Mouse (Mus musculus): ENCODE measurements around the gene Rps6. TPM values are rescaled to one million over a fixed set of nuclear protein-coding genes. Genes with fewer than 3 reads are reported as not detected.

Gene Rps6
- polyA plus RNA-seq, 1 experiment from 2014 or later: 569 TPM

- Histone ChIP-seq H3K36me3 (no peaks in the 10 kb centered on the region), H3K4me1 (replicated peaks) (peaks cover 5% of the 10 kb centered on the region; the same call in 1 of the 2 replicates), H3K27ac (no peak overlapping the region), H3K4me3 (no peak overlapping the region), H3K9me3 (no peaks in the 10 kb centered on the region), H3K27me3 (ENCODE audit: insufficient read depth, poor library complexity, severe bottlenecking) (peaks cover 21% of the 10 kb centered on the region)
- DNase-seq (ENCODE audit: low spot score): no peak
- 91% methylated on average over 2 of the region's 2 CpGs for WGBS
These were observed 22.3 kb upstream of the Rps6 start for GRCm38 (mm10) chr4:86879477-86879876.

- Histone ChIP-seq H3K4me3 (peak within 1 kb of the TSS; percentile 74), H3K9me3 (no peaks in the 10 kb centered on the region), H3K4me1 (replicated peaks) (peaks cover 12% of the 10 kb centered on the region; the same call in 1 of the 2 replicates), H3K27me3 (ENCODE audit: insufficient read depth, poor library complexity, severe bottlenecking) (peaks cover 40% of the 10 kb centered on the region), H3K36me3 (no peaks in the 10 kb centered on the region), H3K27ac (peak within 1 kb of the TSS; percentile 81)
- under 1% methylated on average over 60 of the region's 60 CpGs for WGBS
- DNase-seq (ENCODE audit: low spot score): peak; percentile 78
These were observed 17.1 kb upstream of the Rps6 start, which contains the start of gene Acer2 for GRCm38 (mm10) chr4:86874146-86874847. Acer2 (plus strand) TSS chr4:86874396.

GRCm38 (mm10) chr4:86873072-86873471 lies 15.9 kb upstream of the Rps6 start:
- peaks cover 40% of the 10 kb centered on the region for H3K27me3 ChIP-seq (ENCODE audit: insufficient read depth, poor library complexity, severe bottlenecking)
- no peaks in the 10 kb centered on the region for H3K9me3 ChIP-seq
- WGBS: 60% methylated on average over 4 of the region's 4 CpGs
- no peak overlapping the region for H3K4me3 ChIP-seq
- DNase-seq (ENCODE audit: low spot score): no peak
- H3K36me3 ChIP-seq: no peaks in the 10 kb centered on the region
- H3K4me1 ChIP-seq (replicated peaks): peaks cover 12% of the 10 kb centered on the region; the same call in 1 of the 2 replicates
- no peak overlapping the region for H3K27ac ChIP-seq

GRCm38 (mm10) chr4:86871988-86872387 lies 14.8 kb upstream of the Rps6 start:
- H3K27me3 ChIP-seq (ENCODE audit: insufficient read depth, poor library complexity, severe bottlenecking): peaks cover 39% of the 10 kb centered on the region
- H3K9me3 ChIP-seq: no peaks in the 10 kb centered on the region
- no peak overlapping the region for H3K27ac ChIP-seq
- no peak for DNase-seq (ENCODE audit: low spot score)
- no peak overlapping the region for H3K4me3 ChIP-seq
- no peaks in the 10 kb centered on the region for H3K36me3 ChIP-seq
- peaks cover 12% of the 10 kb centered on the region; the same call in 1 of the 2 replicates for H3K4me1 ChIP-seq (replicated peaks)

- H3K4me3 ChIP-seq: no peak overlapping the region
- H3K4me1 ChIP-seq (replicated peaks): no peaks in the 10 kb centered on the region
- H3K27me3 ChIP-seq (ENCODE audit: insufficient read depth, poor library complexity, severe bottlenecking): no peaks in the 10 kb centered on the region
- H3K27ac ChIP-seq: no peak overlapping the region
- no peaks in the 10 kb centered on the region for H3K36me3 ChIP-seq
- H3K9me3 ChIP-seq: no peaks in the 10 kb centered on the region
- DNase-seq (ENCODE audit: low spot score): no peak
- WGBS: 82% methylated on average over 5 of the region's 5 CpGs
These were observed 6.9 kb upstream of the Rps6 start for GRCm38 (mm10) chr4:86864087-86864486.

- no peak for DNase-seq (ENCODE audit: low spot score)
- peaks cover 16% of the 10 kb centered on the region for H3K4me1 ChIP-seq (replicated peaks)
- 56% methylated on average over 12 of the region's 12 CpGs for WGBS
- peak overlapping the region; percentile 100; the same call in 1 of the 2 replicates for H3K27ac ChIP-seq
- no peaks in the 10 kb centered on the region; the same call in 1 of the 2 replicates for H3K9me3 ChIP-seq
- H3K36me3 ChIP-seq: peaks cover 31% of the 10 kb centered on the region
- H3K27me3 ChIP-seq (ENCODE audit: insufficient read depth, poor library complexity, severe bottlenecking): no peaks in the 10 kb centered on the region
- peak overlapping the region; percentile 99 for H3K4me3 ChIP-seq
These were observed 843 bp upstream of the Rps6 start for GRCm38 (mm10) chr4:86858070-86858440.

- WGBS: 2% methylated on average over 50 of the region's 50 CpGs
- H3K4me1 ChIP-seq (replicated peaks): peaks cover 16% of the 10 kb centered on the region
These were observed 704 bp downstream of the Rps6 start for GRCm38 (mm10) chr4:86856304-86857112.

GRCm38 (mm10) chr4:86852813-86853590 lies 4.2 kb downstream of the Rps6 start:
- H3K4me3 ChIP-seq: no peak overlapping the region
- no peak for DNase-seq (ENCODE audit: low spot score)
- H3K36me3 ChIP-seq: peaks cover 57% of the 10 kb centered on the region
- no peaks in the 10 kb centered on the region for H3K27me3 ChIP-seq (ENCODE audit: insufficient read depth, poor library complexity, severe bottlenecking)
- WGBS: 84% methylated on average over 4 of the region's 4 CpGs
- no peaks in the 10 kb centered on the region; the same call in 1 of the 2 replicates for H3K9me3 ChIP-seq
- H3K27ac ChIP-seq: no peak overlapping the region
- peaks cover 11% of the 10 kb centered on the region for H3K4me1 ChIP-seq (replicated peaks)

More at GRCm38 (mm10) chr4:86856304-86857112, 704 bp downstream of the Rps6 start:
- H3K9me3 ChIP-seq: no peaks in the 10 kb centered on the region; the same call in 1 of the 2 replicates
- peak overlapping the region; percentile 99 for H3K4me3 ChIP-seq
- H3K27me3 ChIP-seq (ENCODE audit: insufficient read depth, poor library complexity, severe bottlenecking): no peaks in the 10 kb centered on the region
- peaks cover 45% of the 10 kb centered on the region for H3K36me3 ChIP-seq
- DNase-seq (ENCODE audit: low spot score): peak; percentile 20
- peak overlapping the region; percentile 100 for H3K27ac ChIP-seq

GRCm38 (mm10) chr4:86852018-86852417 lies 5.2 kb downstream of the Rps6 start:
- Histone ChIP-seq H3K4me1 (replicated peaks) (peaks cover 8% of the 10 kb centered on the region), H3K27ac (no peak overlapping the region), H3K27me3 (ENCODE audit: insufficient read depth, poor library complexity, severe bottlenecking) (no peaks in the 10 kb centered on the region), H3K36me3 (peaks cover 67% of the 10 kb centered on the region), H3K9me3 (no peaks in the 10 kb centered on the region; the same call in 1 of the 2 replicates), H3K4me3 (no peak overlapping the region)
- whole genome bisulfite sequencing: 77% methylated on average over 3 of the region's 3 CpGs
- no peak for DNase-seq (ENCODE audit: low spot score)

GRCm38 (mm10) chr4:86851331-86851730 lies 5.9 kb downstream of the Rps6 start:
- Histone ChIP-seq H3K9me3 (no peaks in the 10 kb centered on the region; the same call in 1 of the 2 replicates), H3K27me3 (ENCODE audit: insufficient read depth, poor library complexity, severe bottlenecking) (no peaks in the 10 kb centered on the region), H3K4me1 (replicated peaks) (peaks cover 8% of the 10 kb centered on the region), H3K4me3 (no peak overlapping the region), H3K27ac (no peak overlapping the region), H3K36me3 (peaks cover 74% of the 10 kb centered on the region)
- DNase-seq (ENCODE audit: low spot score): no peak
- 79% methylated on average over 2 of the region's 2 CpGs for WGBS

GRCm38 (mm10) chr4:86847246-86847645 lies 10.0 kb downstream of the Rps6 start:
- H3K27ac ChIP-seq: no peak overlapping the region
- DNase-seq (ENCODE audit: low spot score): no peak
- 88% methylated on average over 2 of the region's 2 CpGs for WGBS
- H3K36me3 ChIP-seq: peaks cover 72% of the 10 kb centered on the region
- H3K27me3 ChIP-seq (ENCODE audit: insufficient read depth, poor library complexity, severe bottlenecking): no peaks in the 10 kb centered on the region
- H3K4me1 ChIP-seq (replicated peaks): no peaks in the 10 kb centered on the region
- H3K9me3 ChIP-seq: no peaks in the 10 kb centered on the region
- no peak overlapping the region for H3K4me3 ChIP-seq

GRCm38 (mm10) chr4:86845384-86845783 lies 11.8 kb downstream of the Rps6 start:
- no peaks in the 10 kb centered on the region for H3K4me1 ChIP-seq (replicated peaks)
- no peaks in the 10 kb centered on the region for H3K9me3 ChIP-seq
- WGBS: 94% methylated on average over 3 of the region's 3 CpGs
- peaks cover 77% of the 10 kb centered on the region for H3K36me3 ChIP-seq
- no peak overlapping the region for H3K4me3 ChIP-seq
- H3K27ac ChIP-seq: no peak overlapping the region
- no peak for DNase-seq (ENCODE audit: low spot score)
- no peaks in the 10 kb centered on the region for H3K27me3 ChIP-seq (ENCODE audit: insufficient read depth, poor library complexity, severe bottlenecking)

All from hindbrain, embryonic 10.5 days (tissue).